Mouse (Mus musculus): ENCODE measurements around the gene P2rx4. TPM values are rescaled to one million over a fixed set of nuclear protein-coding genes. Genes with fewer than 3 reads are reported as not detected.

P2rx4 gene
- polyA plus RNA-seq, 1 experiment from 2014 or later, result 15.7 TPM

- no peak for ATAC-seq (ENCODE audit: insufficient read depth)
- H3K27ac ChIP-seq (ENCODE audit: low read depth), result no peak overlapping the region
- H3K4me2 ChIP-seq, result no peak overlapping the region
- H3K4me3 ChIP-seq (ENCODE audit: low read depth, low read length), result no peak overlapping the region
- no peak for TF ChIP-seq CTCF (IDR thresholded peaks at IDR 0.05; ENCODE audit: low read depth)
- H3K36me3 ChIP-seq (ENCODE audit: insufficient read depth), result no peaks in the 10 kb centered on the region
- no peaks in the 10 kb centered on the region for H3K27me3 ChIP-seq (ENCODE audit: insufficient read depth, low read length)
- 93% methylated on average over 8 of the region's 8 CpGs for WGBS
- H3K9ac ChIP-seq, result no peak overlapping the region
- peaks cover 5% of the 10 kb centered on the region; the same call in 1 of the 2 replicates for H3K4me1 ChIP-seq (ENCODE audit: insufficient read depth)
- peaks cover 3% of the 10 kb centered on the region; the same call in 1 of the 2 replicates for H3K9me3 ChIP-seq (ENCODE audit: low read depth, low read length)
- no peak for DNase-seq
Measured at GRCm38 (mm10) chr5:122719168-122719567, 11.8 kb downstream of the P2rx4 start.

- 87% methylated on average over 13 of the region's 13 CpGs for WGBS
- ATAC-seq (ENCODE audit: insufficient read depth), result no peak
- Histone ChIP-seq H3K4me2 (no peak overlapping the region), H3K27ac (ENCODE audit: low read depth) (no peak overlapping the region), H3K4me1 (ENCODE audit: insufficient read depth) (no peaks in the 10 kb centered on the region), H3K9ac (no peak overlapping the region), H3K27me3 (ENCODE audit: insufficient read depth, low read length) (no peaks in the 10 kb centered on the region), H3K9me3 (ENCODE audit: low read depth, low read length) (peaks cover 3% of the 10 kb centered on the region; the same call in 1 of the 2 replicates), H3K4me3 (ENCODE audit: low read depth, low read length) (no peak overlapping the region), H3K36me3 (ENCODE audit: insufficient read depth) (0 out of 2 replicates have a peak, but pooled peaks cover 2% of the 10 kb centered on the region)
- no peak for TF ChIP-seq CTCF (IDR thresholded peaks at IDR 0.05; ENCODE audit: low read depth)
- DNase-seq, result no peak
Measured at GRCm38 (mm10) chr5:122725453-122725852, 18.1 kb downstream of the P2rx4 start.

- peak; percentile 94 for DNase-seq
- H3K4me1 ChIP-seq (ENCODE audit: insufficient read depth), result no peaks in the 10 kb centered on the region
- peak; percentile 54; the same call in 1 of the 2 replicates for ATAC-seq (ENCODE audit: insufficient read depth)
- no peak overlapping the region for H3K4me2 ChIP-seq
- H3K27ac ChIP-seq (ENCODE audit: low read depth), result no peak overlapping the region
- peak; percentile 89 for TF ChIP-seq CTCF (IDR thresholded peaks at IDR 0.05; ENCODE audit: low read depth)
- 0 out of 2 replicates have a peak, but pooled peaks cover 2% of the 10 kb centered on the region for H3K36me3 ChIP-seq (ENCODE audit: insufficient read depth)
- H3K27me3 ChIP-seq (ENCODE audit: insufficient read depth, low read length), result no peaks in the 10 kb centered on the region
- no peak overlapping the region for H3K9ac ChIP-seq
- H3K9me3 ChIP-seq (ENCODE audit: low read depth, low read length), result peaks cover 3% of the 10 kb centered on the region; the same call in 1 of the 2 replicates
- H3K4me3 ChIP-seq (ENCODE audit: low read depth, low read length), result no peak overlapping the region
- 17% methylated on average over 7 of the region's 7 CpGs for WGBS
Measured at GRCm38 (mm10) chr5:122726068-122726467, 18.7 kb downstream of the P2rx4 start.

DNA sequence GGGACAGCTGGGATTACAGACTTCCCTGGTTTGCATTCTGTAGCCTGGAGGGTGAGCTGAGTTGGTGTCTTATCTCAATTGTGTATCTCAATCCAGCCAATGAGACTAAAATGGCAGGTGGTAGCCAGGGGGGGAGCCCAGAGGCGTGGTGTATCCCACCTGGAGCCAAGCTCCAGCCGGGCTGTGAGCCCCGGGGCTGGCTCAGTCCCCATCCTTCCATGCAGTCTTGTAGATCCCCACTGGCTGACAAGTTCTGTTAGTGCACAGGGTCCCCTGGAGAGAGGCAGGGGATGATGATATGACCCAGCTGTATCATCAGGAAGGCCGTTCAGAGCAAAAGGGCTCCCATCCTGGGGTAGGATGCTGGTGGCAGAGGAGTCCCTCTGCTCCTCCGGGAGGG, 19.3 kb downstream of the P2rx4 start:
- Histone ChIP-seq H3K27me3 (ENCODE audit: insufficient read depth, low read length) (no peaks in the 10 kb centered on the region), H3K36me3 (ENCODE audit: insufficient read depth) (0 out of 2 replicates have a peak, but pooled peaks cover 2% of the 10 kb centered on the region), H3K27ac (ENCODE audit: low read depth) (no peak overlapping the region), H3K9me3 (ENCODE audit: low read depth, low read length) (peaks cover 3% of the 10 kb centered on the region; the same call in 1 of the 2 replicates), H3K4me2 (no peak overlapping the region), H3K4me1 (ENCODE audit: insufficient read depth) (peaks cover 1% of the 10 kb centered on the region; the same call in 1 of the 2 replicates), H3K4me3 (ENCODE audit: low read depth, low read length) (no peak overlapping the region), H3K9ac (no peak overlapping the region)
- DNase-seq (no peak), ATAC-seq (ENCODE audit: insufficient read depth) (no peak)
- no peak for TF ChIP-seq CTCF (IDR thresholded peaks at IDR 0.05; ENCODE audit: low read depth)
- 68% methylated on average over 5 of the region's 5 CpGs for WGBS

GRCm38 (mm10) chr5:122727096-122727495, 19.8 kb downstream of the P2rx4 start:
- Histone ChIP-seq H3K4me2 (no peak overlapping the region), H3K4me3 (ENCODE audit: low read depth, low read length) (no peak overlapping the region), H3K27ac (ENCODE audit: low read depth) (no peak overlapping the region), H3K4me1 (ENCODE audit: insufficient read depth) (peaks cover 4% of the 10 kb centered on the region; the same call in 1 of the 2 replicates), H3K36me3 (ENCODE audit: insufficient read depth) (0 out of 2 replicates have a peak, but pooled peaks cover 2% of the 10 kb centered on the region), H3K9ac (no peak overlapping the region), H3K27me3 (ENCODE audit: insufficient read depth, low read length) (no peaks in the 10 kb centered on the region), H3K9me3 (ENCODE audit: low read depth, low read length) (peaks cover 3% of the 10 kb centered on the region; the same call in 1 of the 2 replicates)
- WGBS, result 89% methylated on average over 7 of the region's 7 CpGs
- DNase-seq (no peak), ATAC-seq (ENCODE audit: insufficient read depth) (no peak)
- TF ChIP-seq CTCF (IDR thresholded peaks at IDR 0.05; ENCODE audit: low read depth), result no peak

DNA sequence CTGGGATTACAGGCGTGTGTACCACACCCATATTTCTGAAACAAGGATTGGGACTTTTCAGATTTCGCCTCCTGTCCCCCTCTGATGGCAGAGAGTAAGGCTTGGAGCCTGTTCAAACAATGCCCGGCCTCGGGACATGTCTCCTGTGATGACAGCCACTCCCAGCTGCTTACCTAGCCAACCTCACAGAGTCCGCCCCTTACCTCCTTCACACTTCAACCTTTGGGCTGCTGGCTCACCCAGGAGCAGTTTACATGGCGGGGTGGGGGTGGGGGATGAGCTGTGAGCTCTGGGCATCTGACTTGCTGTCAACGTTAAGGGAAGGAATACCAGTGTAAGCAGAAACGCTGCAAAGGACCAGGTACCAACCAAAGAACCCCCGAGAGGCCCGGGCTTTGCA, 23.4 kb downstream of the P2rx4 start:
- no peak overlapping the region for H3K4me3 ChIP-seq (ENCODE audit: low read depth, low read length)
- no peak for ATAC-seq (ENCODE audit: insufficient read depth)
- H3K4me2 ChIP-seq, result no peak overlapping the region
- no peak overlapping the region for H3K27ac ChIP-seq (ENCODE audit: low read depth)
- no peaks in the 10 kb centered on the region for H3K27me3 ChIP-seq (ENCODE audit: insufficient read depth, low read length)
- H3K9ac ChIP-seq, result no peak overlapping the region
- 64% methylated on average over 10 of the region's 10 CpGs for WGBS
- peaks cover 8% of the 10 kb centered on the region; the same call in 1 of the 2 replicates for H3K36me3 ChIP-seq (ENCODE audit: insufficient read depth)
- no peak for TF ChIP-seq CTCF (IDR thresholded peaks at IDR 0.05; ENCODE audit: low read depth)
- H3K9me3 ChIP-seq (ENCODE audit: low read depth, low read length), result no peaks in the 10 kb centered on the region
- DNase-seq, result no peak
- H3K4me1 ChIP-seq (ENCODE audit: insufficient read depth), result peaks cover 10% of the 10 kb centered on the region; the same call in 1 of the 2 replicates

- TF ChIP-seq CTCF (IDR thresholded peaks at IDR 0.05; ENCODE audit: low read depth), result peak; percentile 82
- peak overlapping the region; percentile 29; the same call in 1 of the 2 replicates for H3K4me2 ChIP-seq
- peaks cover 12% of the 10 kb centered on the region; the same call in 1 of the 2 replicates for H3K36me3 ChIP-seq (ENCODE audit: insufficient read depth)
- H3K27me3 ChIP-seq (ENCODE audit: insufficient read depth, low read length), result no peaks in the 10 kb centered on the region
- H3K9ac ChIP-seq, result no peak overlapping the region
- H3K9me3 ChIP-seq (ENCODE audit: low read depth, low read length), result no peaks in the 10 kb centered on the region
- no peak overlapping the region for H3K4me3 ChIP-seq (ENCODE audit: low read depth, low read length)
- peaks cover 10% of the 10 kb centered on the region; the same call in 1 of the 2 replicates for H3K4me1 ChIP-seq (ENCODE audit: insufficient read depth)
- ATAC-seq (ENCODE audit: insufficient read depth) (no peak), DNase-seq (peak; percentile 63)
- H3K27ac ChIP-seq (ENCODE audit: low read depth), result peak overlapping the region; percentile 83
- WGBS, result 61% methylated on average over 8 of the region's 8 CpGs
Measured at GRCm38 (mm10) chr5:122731321-122731720, 24.0 kb downstream of the P2rx4 start.
